Comparison of ENCODE assay signal across 12 mouse cellular contexts in the genomic region with DNA sequence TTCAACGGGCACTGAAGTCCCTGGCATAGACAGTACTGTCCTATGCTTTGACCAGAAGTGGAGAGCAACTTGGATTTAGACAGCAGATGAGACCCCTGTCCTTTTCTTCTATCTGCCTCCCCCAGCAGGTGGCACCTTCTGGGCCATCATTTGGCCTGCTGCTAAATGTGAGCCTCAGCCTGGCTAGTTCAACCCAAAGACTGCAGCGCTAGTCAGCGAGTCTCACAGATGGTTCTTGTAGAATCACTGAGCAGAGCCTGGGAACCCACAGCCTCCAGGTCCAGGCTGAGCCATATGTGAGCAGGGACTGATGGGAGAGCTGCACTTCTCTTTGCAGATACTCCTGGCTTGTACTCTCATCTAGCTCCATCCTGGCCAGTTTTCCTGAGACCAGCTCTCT. TPM values are rescaled to one million over a fixed set of nuclear protein-coding genes. Genes with fewer than 3 reads are reported as not detected.
A peak's percentile ranks its signal among the peaks of the same experiment; 100 is the strongest.
DNase-seq lines count a peak whose midpoint lies in the region; ATAC-seq lines count a peak whose summit lies in the region.
"Had no signal": no experiment of that assay in that cellular context is flagged by ENCODE, and none has a peak within 500 bp of the region (broad histone marks: within the 10 kb centered on the region; RNA-seq: fewer than 3 reads in every experiment).

No protein-coding gene starts in this region.

- 83% methylated on average over 3 of the region's 3 CpGs for WGBS in embryonic facial prominence, embryonic 10.5 days
- 45% methylated on average over 3 of the region's 3 CpGs for WGBS in hindbrain, embryonic 15.5 days
- WGBS in neural tube, embryonic 15.5 days, result 48% methylated on average over 3 of the region's 3 CpGs
- 83% methylated on average over 3 of the region's 3 CpGs for WGBS in intestine, embryonic 16.5 days

- ATAC-seq in hindbrain, embryonic 15.5 days (ENCODE audit: low FRiP score, low read depth), result no peak
- ATAC-seq in neural tube, embryonic 15.5 days (ENCODE audit: low FRiP score), result no peak
- ATAC-seq in intestine, embryonic 16.5 days, result no peak

- no peaks in the 10 kb centered on the region for H3K36me3 ChIP-seq in embryonic facial prominence, embryonic 10.5 days (replicated peaks)
- no peaks in the 10 kb centered on the region for H3K36me3 ChIP-seq in hindbrain, embryonic 15.5 days
- H3K36me3 ChIP-seq in neural tube, embryonic 15.5 days, result no peaks in the 10 kb centered on the region
- H3K36me3 ChIP-seq in intestine, embryonic 16.5 days (ENCODE audit: control insufficient read depth, insufficient read depth, low read length), result no peaks in the 10 kb centered on the region

- H3K9ac ChIP-seq in hindbrain, embryonic 15.5 days, result peak overlapping the region; percentile 79
- H3K9ac ChIP-seq in neural tube, embryonic 15.5 days (replicated peaks), result peak overlapping the region; percentile 65; the same call in 1 of the 2 replicates
- H3K9ac ChIP-seq in intestine, embryonic 16.5 days (ENCODE audit: low read depth, low read length), result no peak overlapping the region

- peak overlapping the region; percentile 79; the same call in 1 of the 2 replicates for H3K4me3 ChIP-seq in embryonic facial prominence, embryonic 10.5 days
- peak overlapping the region; percentile 70 for H3K4me3 ChIP-seq in hindbrain, embryonic 15.5 days
- H3K4me3 ChIP-seq in neural tube, embryonic 15.5 days (replicated peaks), result peak overlapping the region; percentile 63
- no peak overlapping the region for H3K4me3 ChIP-seq in intestine, embryonic 16.5 days (ENCODE audit: low read length)

- intact Hi-C loops in left cerebral cortex, postnatal 4 days (cut with DNase I), result loop anchor here (5.0 kb wide), 2 partner anchors 270 to 405 kb away; no protein-coding TSS in a partner anchor

- H3K4me2 ChIP-seq in hindbrain, embryonic 15.5 days, result peak overlapping the region; percentile 85
- H3K4me2 ChIP-seq in neural tube, embryonic 15.5 days, result peak overlapping the region; percentile 88
- no peak overlapping the region for H3K4me2 ChIP-seq in intestine, embryonic 16.5 days (ENCODE audit: low read depth, low read length)

- peaks cover 44% of the 10 kb centered on the region for H3K27me3 ChIP-seq in embryonic facial prominence, embryonic 10.5 days (replicated peaks; ENCODE audit: low read depth, poor library complexity, severe bottlenecking)
- no peaks in the 10 kb centered on the region for H3K27me3 ChIP-seq in hindbrain, embryonic 15.5 days
- no peaks in the 10 kb centered on the region for H3K27me3 ChIP-seq in neural tube, embryonic 15.5 days (replicated peaks)
- peaks cover 28% of the 10 kb centered on the region for H3K27me3 ChIP-seq in intestine, embryonic 16.5 days (replicated peaks; ENCODE audit: control insufficient read depth, insufficient read depth, low read length)

- no peak overlapping the region for H3K27ac ChIP-seq in embryonic facial prominence, embryonic 10.5 days (replicated peaks)
- H3K27ac ChIP-seq in hindbrain, embryonic 15.5 days (replicated peaks), result peak overlapping the region; percentile 77; the same call in 1 of the 2 replicates
- H3K27ac ChIP-seq in neural tube, embryonic 15.5 days (replicated peaks), result no peak overlapping the region
- H3K27ac ChIP-seq in intestine, embryonic 16.5 days (ENCODE audit: low read length), result no peak overlapping the region
- H3K27ac ChIP-seq: gastrocnemius, adult 2 months had no signal

- peaks cover 30% of the 10 kb centered on the region for H3K4me1 ChIP-seq in embryonic facial prominence, embryonic 10.5 days
- H3K4me1 ChIP-seq in hindbrain, embryonic 15.5 days (replicated peaks), result peaks cover 69% of the 10 kb centered on the region
- peaks cover 52% of the 10 kb centered on the region for H3K4me1 ChIP-seq in neural tube, embryonic 15.5 days
- H3K4me1 ChIP-seq in intestine, embryonic 16.5 days (ENCODE audit: control insufficient read depth, insufficient read depth, low read length), result no peaks in the 10 kb centered on the region

- peak; percentile 38 for DNase-seq in left cerebral cortex, postnatal 4 days
- no peak for DNase-seq in left cerebral cortex, adult 8-10 months (ENCODE audit: low spot score in 2 of 2)
- DNase-seq in embryonic facial prominence, embryonic 10.5 days (ENCODE audit: low spot score), result no peak
- DNase-seq in lung, postnatal 36 days, result no peak
- no peak for DNase-seq in right cerebral cortex, postnatal 10 days (ENCODE audit: low spot score in 2 of 2)
- DNase-seq: gastrocnemius, adult 2 months; kidney, adult 8-10 months; liver; thymus, postnatal 25 days had no signal

- no peaks in the 10 kb centered on the region for H3K9me3 ChIP-seq in embryonic facial prominence, embryonic 10.5 days
- H3K9me3 ChIP-seq in hindbrain, embryonic 15.5 days, result no peaks in the 10 kb centered on the region
- H3K9me3 ChIP-seq in neural tube, embryonic 15.5 days (replicated peaks), result no peaks in the 10 kb centered on the region
- no peaks in the 10 kb centered on the region for H3K9me3 ChIP-seq in intestine, embryonic 16.5 days (ENCODE audit: control insufficient read depth, low read length)

RNA-seq across cellular contexts. Expression of a gene that starts 2.9 kb away (rescaled TPM):
- total RNA-seq in left cerebral cortex, postnatal 4 days (2021), result 10 to 100 TPM; 61.4 to 71.4 TPM
- 10 to 100 TPM; 68.6 to 75.8 (median 73.9) TPM for total RNA-seq in left cerebral cortex, adult 8-10 months (2022)
- 14.9 and 18.7 TPM in 2 replicates for polyA plus RNA-seq in embryonic facial prominence, embryonic 10.5 days (2016; fragmentation: Nextera tagmentation; extraction: Ambion mirVana)
- polyA plus RNA-seq in hindbrain, embryonic 15.5 days (2015; fragmentation: Nextera tagmentation; extraction: Ambion mirVana), result 93.2 and 95.6 TPM in 2 replicates
- 57.7 and 62.1 TPM in 2 replicates for polyA plus RNA-seq in neural tube, embryonic 15.5 days (2015; fragmentation: Nextera tagmentation; extraction: Ambion mirVana)
- 2.9 and 3.0 TPM in 2 replicates for polyA plus RNA-seq in intestine, embryonic 16.5 days (2015; fragmentation: Nextera tagmentation; extraction: Ambion mirVana)
